Mouse (Mus musculus) hindlimb bud, embryonic 11.5 days (tissue): ENCODE data around the gene Akr1c19.
"Not testable (repeated sequence)": the region's sequence is repeated elsewhere in the genome, so short reads cannot be mapped to it uniquely, and the experiment has no call there.

Experiments
- DNase-seq: peaks from one replicate; pipeline ENCODE4 v3.0.0-alpha.2; 2012; ENCODE audit warnings: low read depth, low spot score; ENCODE audit errors: extremely low spot score

The Akr1c19 gene

DNA sequence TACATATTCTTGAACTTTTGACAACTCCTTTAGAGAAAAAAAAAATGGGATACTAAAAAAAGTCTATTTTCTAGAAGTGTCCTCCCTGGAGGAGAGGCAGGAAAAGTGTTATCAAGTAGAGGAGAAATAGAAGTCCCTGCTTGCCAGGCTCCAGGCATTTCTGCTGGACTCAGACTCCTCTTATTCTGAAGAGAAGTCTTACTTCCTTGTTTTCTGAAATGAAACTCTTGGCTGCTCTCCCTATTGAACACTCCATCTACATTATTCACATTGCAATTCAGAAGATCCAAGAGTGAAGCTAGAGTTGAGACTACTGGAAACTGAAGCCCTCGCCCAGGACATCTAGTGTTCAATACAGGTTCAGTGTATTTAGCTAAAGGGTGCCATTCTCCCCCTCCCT is at the start of gene Akr1c19:
Gene Akr1c19, plus strand, starts transcription at position 260 of the 400 bp plus-strand sequence.
- DNase-seq, result no peak

DNA sequence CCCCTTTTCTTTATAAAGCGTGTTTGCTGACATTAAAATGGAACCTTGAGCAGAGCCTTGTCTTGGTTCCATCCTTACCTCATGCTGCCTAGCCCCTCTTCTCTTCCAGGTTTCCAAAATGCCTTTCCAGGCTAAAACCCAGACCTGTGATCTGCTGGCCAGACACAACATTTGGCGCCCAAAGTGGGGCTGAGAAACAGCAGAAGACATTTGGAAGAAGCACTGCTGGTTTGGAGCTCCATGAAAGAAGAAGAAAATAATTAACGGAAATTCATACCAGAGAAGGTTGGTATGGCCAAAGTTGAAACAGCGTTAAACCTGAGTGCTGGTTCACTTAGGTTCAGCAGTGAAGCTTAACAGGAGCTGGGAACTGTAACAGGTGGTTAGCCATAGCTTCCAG is 47.2 kb upstream of the Akr1c19 start:
- DNase-seq, result not testable (repeated sequence)

- DNase-seq, result no peak
Measured at GRCm38 (mm10) chr13:4183116-4183515, 45.4 kb upstream of the Akr1c19 start.

DNA sequence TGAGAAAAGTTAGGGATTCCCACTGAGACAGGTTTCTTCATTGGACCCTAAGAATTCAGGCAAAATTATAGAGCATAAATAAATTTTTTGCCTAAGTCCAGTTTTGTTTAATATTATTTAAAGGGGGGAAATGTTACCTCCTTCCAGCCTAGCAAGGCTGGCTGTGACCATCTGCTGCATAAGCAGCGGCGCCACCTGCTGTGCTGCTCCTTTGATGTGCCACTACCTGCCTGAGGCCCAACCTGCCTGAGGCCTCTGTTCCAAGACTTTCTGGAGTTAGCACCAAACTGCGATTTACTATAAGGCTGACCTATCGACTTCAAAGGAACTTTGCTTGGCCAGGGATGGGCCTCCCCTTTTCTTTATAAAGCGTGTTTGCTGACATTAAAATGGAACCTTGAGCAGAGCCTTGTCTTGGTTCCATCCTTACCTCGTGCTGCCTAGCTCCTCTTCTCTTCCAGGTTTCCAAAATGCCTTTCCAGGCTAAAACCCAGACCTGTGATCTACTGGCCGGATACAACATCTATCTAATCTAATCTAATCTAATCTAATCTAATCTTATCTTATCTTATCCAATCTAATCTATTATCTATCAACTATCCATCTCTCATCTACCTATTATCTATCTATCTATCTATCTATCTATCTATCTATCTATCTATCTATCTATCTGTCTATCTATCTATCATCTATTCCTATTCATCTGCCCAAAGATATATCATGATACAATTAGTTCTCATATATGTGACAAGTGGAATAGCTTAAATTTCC is 41.7 kb upstream of the Akr1c19 start:
- DNase-seq, result not testable (repeated sequence)

GRCm38 (mm10) chr13:4188174-4188573 is 40.3 kb upstream of the Akr1c19 start:
- no peak for DNase-seq

DNA sequence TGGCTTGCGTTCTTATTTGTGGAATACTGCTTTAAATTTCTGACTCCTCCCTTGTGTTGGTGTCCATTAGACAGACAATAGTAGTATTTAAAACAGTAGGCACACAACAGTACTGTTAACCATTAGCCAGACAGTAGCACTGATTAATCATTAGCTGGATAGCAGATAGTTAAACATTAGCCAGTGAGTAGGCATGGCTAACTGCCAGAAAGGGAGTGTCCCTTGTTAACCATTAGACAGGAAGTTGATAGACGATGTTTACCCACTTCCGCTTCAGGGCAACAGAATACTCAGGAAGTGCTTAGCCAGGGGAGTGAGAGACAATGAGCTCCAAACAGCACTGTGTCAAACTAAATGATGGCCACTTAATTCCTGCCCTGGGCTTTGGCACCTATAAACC is 37.6 kb upstream of the Akr1c19 start, which contains the start of gene Akr1c13:
Gene Akr1c13, plus strand, starts transcription at position 247 of the 400 bp plus-strand sequence.
- DNase-seq, result no peak

DNA sequence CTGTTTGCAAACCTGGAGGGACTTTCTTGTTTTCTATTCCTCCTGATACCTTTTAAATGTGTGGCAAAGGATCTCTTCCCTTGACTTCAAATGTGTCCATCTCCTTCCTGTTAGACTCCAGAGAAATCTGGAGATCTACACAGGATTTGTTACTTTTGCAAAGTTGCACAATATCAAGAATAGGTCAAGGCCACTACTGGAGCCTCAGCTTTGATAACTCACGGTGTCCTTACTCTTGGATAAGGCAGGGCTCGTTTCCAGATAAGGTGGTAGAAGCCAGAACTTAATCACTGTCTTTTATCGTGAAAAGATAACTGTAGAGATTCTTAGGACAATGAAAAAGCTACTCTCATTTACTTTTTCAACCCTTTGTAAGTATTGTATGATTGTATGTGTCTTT is 36.0 kb upstream of the Akr1c19 start:
- no peak for DNase-seq

- DNase-seq, result no peak
Measured at GRCm38 (mm10) chr13:4206147-4206903, 22.2 kb upstream of the Akr1c19 start.

DNA sequence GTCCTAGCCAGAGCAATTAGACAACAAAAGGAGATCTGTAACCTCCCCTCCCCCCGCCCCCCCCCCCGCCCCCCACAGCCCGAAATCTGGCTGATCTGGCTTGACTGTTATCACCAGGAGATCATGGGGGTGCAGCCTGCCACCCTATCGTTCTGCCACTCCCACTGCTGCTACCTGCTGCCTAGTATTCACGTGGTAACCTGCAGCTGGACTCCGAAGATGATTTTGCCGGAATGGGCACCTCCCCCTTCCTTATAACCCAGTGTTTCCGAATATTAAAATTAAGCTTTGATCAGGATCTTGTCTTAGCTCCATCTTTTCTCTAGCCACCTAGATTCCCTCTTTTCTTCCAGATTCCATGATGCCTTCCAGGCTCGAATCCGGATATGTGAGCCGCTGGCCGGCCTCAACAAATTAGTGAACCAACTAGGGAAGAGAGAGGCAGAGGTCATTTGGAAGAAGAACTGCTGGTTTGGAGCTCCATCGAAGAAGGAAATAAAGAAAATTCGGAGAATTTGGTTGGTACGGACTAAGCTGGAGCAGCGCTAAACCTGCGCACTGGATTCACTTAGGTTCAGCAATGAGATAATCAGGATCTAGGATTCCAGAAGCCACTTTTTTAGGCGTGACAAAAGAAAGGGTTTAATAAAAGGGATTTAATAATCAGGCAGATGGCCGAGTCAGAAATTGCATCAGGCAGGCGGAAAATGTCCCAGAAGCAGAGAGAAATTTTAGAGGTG is 16.8 kb upstream of the Akr1c19 start:
- no peak for DNase-seq

GRCm38 (mm10) chr13:4212309-4212708 is 16.2 kb upstream of the Akr1c19 start:
- DNase-seq, result no peak

DNA sequence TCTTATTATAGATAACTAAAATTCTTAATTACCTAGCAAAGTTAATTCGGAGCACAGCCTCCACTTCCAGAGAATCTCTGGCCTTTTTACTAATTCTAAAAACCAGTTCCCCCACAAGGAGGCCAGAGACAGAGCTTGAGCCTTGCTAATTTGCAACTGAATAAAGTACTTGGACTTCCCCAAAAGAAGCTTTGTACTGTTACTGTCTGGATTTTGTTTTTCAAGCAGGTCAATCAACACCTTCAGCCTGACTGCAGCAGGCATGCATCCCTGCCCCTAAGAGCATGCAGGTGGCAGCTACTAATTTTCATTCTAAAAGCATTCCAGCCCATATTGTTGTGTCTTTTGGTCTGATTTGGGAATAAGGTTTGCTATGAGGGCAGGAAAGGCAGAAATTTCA is 13.0 kb upstream of the Akr1c19 start:
- DNase-seq, result not testable (repeated sequence)

GRCm38 (mm10) chr13:4230841-4231623 is 2.5 kb downstream of the Akr1c19 start:
- no peak for DNase-seq

- no peak for DNase-seq
Measured at GRCm38 (mm10) chr13:4233135-4233534, 4.6 kb downstream of the Akr1c19 start.

- DNase-seq, result no peak
Measured at GRCm38 (mm10) chr13:4233536-4234172, 5.2 kb downstream of the Akr1c19 start.

- DNase-seq, result peak; percentile 20
Measured at GRCm38 (mm10) chr13:4244861-4245559, 16.5 kb downstream of the Akr1c19 start.

GRCm38 (mm10) chr13:4249347-4249746 is 20.8 kb downstream of the Akr1c19 start:
- DNase-seq, result no peak

- DNase-seq, result not testable (repeated sequence)
Measured at GRCm38 (mm10) chr13:4256894-4257293, 28.4 kb downstream of the Akr1c19 start.

DNA sequence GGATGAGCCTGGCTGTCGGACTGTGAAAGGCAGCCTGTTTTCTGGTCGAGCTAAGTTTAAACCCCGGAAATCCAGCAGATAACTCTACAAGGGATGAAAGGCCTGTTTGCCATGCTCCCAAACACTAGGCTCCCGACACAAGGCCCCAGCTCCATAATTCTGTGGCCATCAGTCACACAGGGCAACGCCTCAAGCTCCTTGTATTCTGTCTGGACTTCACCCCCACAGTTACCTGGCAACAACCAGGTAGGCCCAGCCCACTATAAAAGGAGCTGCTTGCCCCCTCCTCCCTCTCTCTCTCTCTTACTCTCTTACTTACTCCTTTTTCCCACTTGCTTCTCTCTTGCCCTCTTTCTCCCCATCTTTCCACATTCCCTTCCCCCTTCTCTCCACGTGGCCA is 28.8 kb downstream of the Akr1c19 start:
- DNase-seq, result no peak

DNA sequence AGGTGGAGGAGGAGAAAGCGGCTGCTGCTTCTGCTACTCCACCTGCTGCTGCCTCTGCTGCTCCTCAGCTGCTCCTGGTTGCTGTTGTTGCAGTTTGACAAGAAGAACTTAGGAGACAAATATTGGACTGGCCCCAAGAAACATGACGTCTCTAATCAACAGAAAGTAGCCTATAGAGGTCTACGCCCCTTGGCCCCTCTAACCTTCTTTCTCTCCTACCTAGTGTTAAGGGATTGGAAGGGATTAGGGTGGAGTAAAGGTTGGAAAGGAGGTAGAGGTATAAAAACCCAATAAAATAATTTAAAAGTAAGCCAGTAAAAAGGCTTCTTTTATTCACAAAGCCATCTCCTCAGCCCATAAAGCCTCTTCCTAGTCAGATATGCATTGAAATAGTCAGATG is 36.1 kb downstream of the Akr1c19 start:
- no peak for DNase-seq

DNA sequence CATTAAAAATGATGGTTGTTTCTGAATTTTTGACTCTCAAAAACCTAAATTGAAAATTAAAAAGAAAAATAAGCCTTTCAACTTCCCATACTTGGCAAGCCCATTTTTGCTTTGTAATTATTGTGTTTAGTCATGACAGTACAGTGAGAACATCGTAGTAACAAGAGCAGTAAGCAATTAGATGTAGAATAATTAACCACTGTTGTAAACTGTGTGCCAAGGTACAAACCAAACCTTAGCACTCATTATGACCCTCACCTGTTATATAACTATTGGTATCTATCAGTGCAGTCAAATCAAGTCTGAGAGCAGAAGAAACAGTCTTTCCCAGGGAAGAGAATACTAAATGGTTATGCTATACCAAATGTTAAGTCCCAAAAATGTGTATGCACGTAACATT is 36.5 kb downstream of the Akr1c19 start:
- DNase-seq, result no peak
